Mouse (Mus musculus) forebrain, embryonic 13.5 days (tissue): ENCODE data around the gene Nwd2. TPM values are rescaled to one million over a fixed set of nuclear protein-coding genes. Genes with fewer than 3 reads are reported as not detected.

Experiments
- ATAC-seq: fragments of 200-750 bp; cut with Nextera tagmentation; 2 replicates; pipeline ENCODE4 v1.8.0; 2017
- H3K27ac ChIP-seq: fragments of 300-500 bp; sonication (generic); 2 replicates; pipeline ENCODE4 v1.5.1; 2015; ENCODE audit warnings: inconsistent platforms, mild to moderate bottlenecking, moderate library complexity
- H3K27me3 ChIP-seq: fragments of 300-500 bp; sonication (generic); 2 replicates; pipeline ENCODE4 v1.6.1; 2015; ENCODE audit warnings: mild to moderate bottlenecking, inconsistent platforms
- H3K36me3 ChIP-seq: fragments of 300-500 bp; sonication (generic); 2 replicates; pipeline ENCODE4 v1.6.1; 2015; ENCODE audit warnings: mild to moderate bottlenecking, inconsistent platforms; ENCODE audit not compliant: poor library complexity, severe bottlenecking
- H3K4me1 ChIP-seq: fragments of 300-500 bp; sonication (generic); 2 replicates; pipeline ENCODE4 v1.6.1; 2015; ENCODE audit warnings: inconsistent platforms
- H3K4me2 ChIP-seq: fragments of 300-500 bp; sonication (generic); 2 replicates; pipeline ENCODE4 v1.6.1; 2015; ENCODE audit warnings: inconsistent platforms, mild to moderate bottlenecking, moderate library complexity
- H3K4me3 ChIP-seq: fragments of 300-500 bp; sonication (generic); 2 replicates; pipeline ENCODE4 v1.5.1; 2015; ENCODE audit warnings: mild to moderate bottlenecking, inconsistent platforms
- H3K9ac ChIP-seq: fragments of 300-500 bp; sonication (generic); 2 replicates; pipeline ENCODE4 v1.6.1; 2015; ENCODE audit warnings: mild to moderate bottlenecking, inconsistent platforms
- H3K9me3 ChIP-seq: fragments of 300-500 bp; sonication (generic); replicated peaks from 2 replicates; pipeline ENCODE4 v1.6.1; 2016; ENCODE audit warnings: inconsistent platforms
- WGBS: fragments of 180-500 bp; shearing (Covaris S2); methylation state at CpG from one replicate; pipeline ENCODE4 v1.1.7; 2015; 5-methylcytosine and 5-hydroxymethylcytosine counted together
- polyA plus RNA-seq: library from polyadenylated mRNA; unstranded; fragments of >200 nt; fragmentation: Nextera tagmentation; extraction: Ambion mirVana; gene quantifications from 2 replicates; pipeline ENCODE4 v1.2.1, GENCODE M21; 2015

Nwd2 gene
- polyA plus RNA-seq, 1 experiment from 2014 or later: 2.0 TPM

GRCm38 (mm10) chr5:63837115-63837514, 188.2 kb downstream of the Nwd2 start:
- no peak overlapping the region for H3K4me2 ChIP-seq
- no peaks in the 10 kb centered on the region for H3K36me3 ChIP-seq
- H3K4me3 ChIP-seq: no peak overlapping the region
- no peaks in the 10 kb centered on the region for H3K27me3 ChIP-seq
- H3K9me3 ChIP-seq: no peaks in the 10 kb centered on the region
- no peak overlapping the region for H3K9ac ChIP-seq
- no peak for ATAC-seq
- 93% methylated on average over 5 of the region's 5 CpGs for WGBS
- H3K4me1 ChIP-seq: no peaks in the 10 kb centered on the region
- no peak overlapping the region for H3K27ac ChIP-seq

GRCm38 (mm10) chr5:63837851-63838250, 188.9 kb downstream of the Nwd2 start:
- Histone ChIP-seq H3K36me3 (no peaks in the 10 kb centered on the region), H3K27me3 (no peaks in the 10 kb centered on the region), H3K27ac (no peak overlapping the region), H3K4me3 (no peak overlapping the region), H3K4me1 (no peaks in the 10 kb centered on the region), H3K9me3 (no peaks in the 10 kb centered on the region), H3K9ac (no peak overlapping the region), H3K4me2 (no peak overlapping the region)
- 96% methylated on average over 2 of the region's 2 CpGs for WGBS
- ATAC-seq: no peak

- Histone ChIP-seq H3K4me3 (no peak overlapping the region), H3K36me3 (no peaks in the 10 kb centered on the region), H3K4me1 (no peaks in the 10 kb centered on the region), H3K4me2 (no peak overlapping the region), H3K9me3 (peaks cover 2% of the 10 kb centered on the region; the same call in 1 of the 2 replicates), H3K9ac (no peak overlapping the region), H3K27ac (no peak overlapping the region), H3K27me3 (no peaks in the 10 kb centered on the region)
- no peak for ATAC-seq
- WGBS: 80% methylated on average over 12 of the region's 12 CpGs
Observed at GRCm38 (mm10) chr5:63839801-63840416, 191.0 kb downstream of the Nwd2 start.

GRCm38 (mm10) chr5:63847080-63847479, 198.2 kb downstream of the Nwd2 start:
- Histone ChIP-seq H3K9me3 (peaks cover 9% of the 10 kb centered on the region; the same call in 1 of the 2 replicates), H3K4me3 (no peak overlapping the region), H3K4me2 (no peak overlapping the region), H3K27ac (no peak overlapping the region), H3K4me1 (no peaks in the 10 kb centered on the region), H3K27me3 (no peaks in the 10 kb centered on the region), H3K9ac (no peak overlapping the region), H3K36me3 (no peaks in the 10 kb centered on the region)
- no peak for ATAC-seq
- WGBS: 93% methylated on average over 8 of the region's 8 CpGs

- H3K27me3 ChIP-seq: no peaks in the 10 kb centered on the region
- no peak overlapping the region for H3K4me3 ChIP-seq
- no peaks in the 10 kb centered on the region for H3K4me1 ChIP-seq
- ATAC-seq: no peak
- no peaks in the 10 kb centered on the region for H3K36me3 ChIP-seq
- H3K9me3 ChIP-seq: peaks cover 9% of the 10 kb centered on the region; the same call in 1 of the 2 replicates
- no peak overlapping the region for H3K4me2 ChIP-seq
- H3K27ac ChIP-seq: no peak overlapping the region
- H3K9ac ChIP-seq: no peak overlapping the region
- 90% methylated on average over 13 of the region's 13 CpGs for WGBS
Observed at GRCm38 (mm10) chr5:63847541-63848226, 198.8 kb downstream of the Nwd2 start.

GRCm38 (mm10) chr5:63858901-63859300, 210.0 kb downstream of the Nwd2 start:
- Histone ChIP-seq H3K4me1 (no peaks in the 10 kb centered on the region), H3K27ac (no peak overlapping the region), H3K9me3 (no peaks in the 10 kb centered on the region), H3K4me3 (no peak overlapping the region), H3K4me2 (no peak overlapping the region), H3K9ac (no peak overlapping the region), H3K27me3 (no peaks in the 10 kb centered on the region), H3K36me3 (no peaks in the 10 kb centered on the region)
- no peak for ATAC-seq
- WGBS: 90% methylated on average over 8 of the region's 8 CpGs

Other genes starting within 250 kb of the Nwd2 start
- 2.7 and 2.8 TPM in 2 replicates for gene 0610040J01Rik, start 163.3 kb downstream of the Nwd2 start, polyA plus RNA-seq